Mouse (Mus musculus) liver, embryonic 11.5 days (tissue): Measurements from ENCODE around the gene Pllp. TPM values are rescaled to one million over a fixed set of nuclear protein-coding genes. Genes with fewer than 3 reads are reported as not detected.
A peak's percentile ranks its signal among the peaks of the same experiment; 100 is the strongest.

Experiments
- ATAC-seq: fragments of 200-750 bp; cut with Nextera tagmentation; replicated peaks from 2 replicates; pipeline ENCODE4 v1.8.0; 2017; ENCODE audit warnings: moderate number of reproducible peaks, mild to moderate bottlenecking, moderate TSS enrichment, moderate library complexity; ENCODE audit not compliant: low FRiP score
- DNase-seq: peaks from one replicate; pipeline ENCODE4 v3.0.0-alpha.2; 2017; ENCODE audit warnings: low spot score
- H3K27ac ChIP-seq: fragments of 300-500 bp; sonication (generic); 2 replicates; pipeline ENCODE4 v1.5.1; 2014; ENCODE audit warnings: mild to moderate bottlenecking, low read depth, low read length, control low read depth
- H3K27me3 ChIP-seq: fragments of 300-500 bp; sonication (generic); replicated peaks from 2 replicates; pipeline ENCODE4 v1.6.1; 2014; ENCODE audit warnings: low read length, mixed read lengths; ENCODE audit not compliant: control insufficient read depth, insufficient read depth
- H3K36me3 ChIP-seq: fragments of 300-500 bp; sonication (generic); 2 replicates; pipeline ENCODE4 v1.6.1; 2014; ENCODE audit warnings: mild to moderate bottlenecking, low read length, moderate library complexity, mixed read lengths; ENCODE audit not compliant: control insufficient read depth, insufficient read depth
- H3K4me1 ChIP-seq: fragments of 300-500 bp; sonication (generic); replicated peaks from 2 replicates; pipeline ENCODE4 v1.6.1; 2014; ENCODE audit warnings: low read length, mixed read lengths; ENCODE audit not compliant: control insufficient read depth, insufficient read depth
- H3K4me2 ChIP-seq: fragments of 300-500 bp; sonication (generic); 2 replicates; pipeline ENCODE4 v1.6.1; 2014; ENCODE audit warnings: mild to moderate bottlenecking, control low read depth, moderate library complexity
- H3K4me3 ChIP-seq: fragments of 300-500 bp; sonication (generic); 2 replicates; pipeline ENCODE4 v1.5.1; 2014; ENCODE audit warnings: low read depth, low read length, control low read depth
- H3K9ac ChIP-seq: fragments of 300-500 bp; sonication (generic); 2 replicates; pipeline ENCODE4 v1.6.1; 2014; ENCODE audit warnings: low read depth, low read length, control low read depth
- H3K9me3 ChIP-seq: fragments of 300-500 bp; sonication (generic); 2 replicates; pipeline ENCODE4 v1.6.1; 2016; ENCODE audit warnings: low read length, inconsistent platforms, mixed read lengths; ENCODE audit not compliant: control insufficient read depth
- whole genome bisulfite sequencing: fragments of 180-500 bp; shearing (Covaris S2); extraction: QIAGEN DNeasy Blood & Tissue Kit; methylation state at CpG from one replicate; pipeline ENCODE4 v1.1.7; 2014; 5-methylcytosine and 5-hydroxymethylcytosine counted together
- polyA plus RNA-seq: library from polyadenylated mRNA; unstranded; fragments of >200 nt; fragmentation: Nextera tagmentation; extraction: Ambion mirVana; gene quantifications from 2 replicates; pipeline ENCODE4 v1.2.1, GENCODE M21; 2014

Pllp gene
- polyA plus RNA-seq, 1 experiment from 2014 or later = 3.4 TPM

DNA sequence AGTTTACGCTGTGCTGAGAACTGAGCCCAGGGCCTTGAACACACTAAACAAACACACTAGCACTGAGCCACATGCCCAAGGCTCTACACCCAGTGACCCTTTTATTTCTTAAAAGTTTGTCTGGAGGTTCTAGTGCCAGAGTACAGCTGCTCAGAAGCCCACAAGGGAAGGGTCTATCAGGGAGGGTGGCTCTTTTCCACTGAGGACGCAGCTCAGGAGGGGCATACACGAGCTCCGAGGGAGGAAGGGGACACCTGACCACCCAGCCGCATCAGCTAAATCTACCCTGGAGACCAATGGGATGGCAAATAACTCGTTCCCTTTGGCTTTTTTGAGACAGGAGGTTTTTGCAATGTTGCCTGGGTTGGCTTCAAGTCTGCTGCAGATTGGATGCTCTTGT, 1.9 kb upstream of the Pllp start:
- H3K36me3 ChIP-seq = no peaks in the 10 kb centered on the region
- DNase-seq (peak; percentile 14), ATAC-seq (no peak)
- H3K4me3 ChIP-seq = no peak overlapping the region
- H3K9me3 ChIP-seq = no peaks in the 10 kb centered on the region
- WGBS = 78% methylated on average over 6 of the region's 6 CpGs
- H3K4me1 ChIP-seq = peaks cover 8% of the 10 kb centered on the region; the same call in 1 of the 2 replicates
- H3K9ac ChIP-seq = no peak overlapping the region
- no peak overlapping the region for H3K4me2 ChIP-seq
- peaks cover 48% of the 10 kb centered on the region for H3K27me3 ChIP-seq
- H3K27ac ChIP-seq = no peak overlapping the region

DNA sequence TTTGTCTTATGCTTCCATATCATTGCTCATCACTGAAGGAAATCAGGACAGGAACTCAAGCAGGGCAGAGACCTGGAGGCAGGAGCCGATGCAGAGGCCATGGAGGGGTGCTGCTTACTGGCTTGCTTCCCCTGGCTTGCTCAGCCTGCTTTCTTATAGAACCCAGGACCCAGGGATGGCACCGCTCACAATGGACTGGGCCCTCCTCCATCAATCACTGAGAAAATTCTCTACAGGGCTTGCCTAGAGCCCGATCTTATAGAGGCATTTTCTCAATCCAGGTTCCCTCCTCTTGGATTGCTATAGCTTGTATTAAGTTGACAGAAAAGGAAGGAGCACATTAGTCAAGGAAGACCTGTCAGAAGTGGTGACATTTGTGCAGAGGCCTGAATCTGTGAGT, 488 bp upstream of the Pllp start:
- DNase-seq (no peak), ATAC-seq (no peak)
- Histone ChIP-seq H3K9ac (no peak overlapping the region), H3K9me3 (no peaks in the 10 kb centered on the region), H3K4me3 (no peak overlapping the region), H3K4me2 (peak overlapping the region; percentile 72), H3K4me1 (peaks cover 4% of the 10 kb centered on the region; the same call in 1 of the 2 replicates), H3K27ac (no peak overlapping the region), H3K36me3 (no peaks in the 10 kb centered on the region), H3K27me3 (peaks cover 58% of the 10 kb centered on the region)
- 50% methylated on average over 3 of the region's 3 CpGs for WGBS

DNA sequence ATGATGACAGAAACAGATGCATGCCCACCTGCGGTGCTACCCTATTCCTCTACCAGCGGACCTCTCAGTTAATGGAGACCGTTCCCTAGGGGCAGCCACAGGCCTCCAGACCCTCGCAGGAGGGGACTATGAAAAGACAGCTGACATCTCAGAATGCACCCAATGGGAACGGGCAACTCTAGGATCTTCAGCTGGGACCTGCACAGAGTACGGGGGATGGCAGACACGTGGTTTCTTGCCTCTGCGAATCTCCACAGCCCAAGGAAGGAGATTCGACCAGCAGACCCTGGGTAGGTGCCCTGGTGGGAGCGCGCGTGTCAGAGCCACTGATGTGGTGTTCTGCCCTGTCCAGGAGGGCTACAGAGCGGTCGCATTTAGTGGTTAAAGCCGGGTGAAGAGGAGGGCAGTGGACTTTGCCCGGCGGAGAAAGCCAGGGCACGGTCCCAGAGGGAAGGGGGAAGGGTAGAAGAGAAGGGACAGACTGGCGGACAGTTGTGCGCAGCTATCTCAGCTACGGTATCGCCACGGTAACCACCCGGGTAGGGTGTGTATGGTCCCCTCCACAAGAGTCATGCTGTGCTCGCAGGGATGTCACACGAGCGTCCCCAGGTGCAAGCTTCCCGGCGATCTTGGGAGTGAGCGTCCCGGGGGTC, 611 bp downstream of the Pllp start:
- DNase-seq = peak; percentile 50
- Histone ChIP-seq H3K4me1 (peaks cover 4% of the 10 kb centered on the region; the same call in 1 of the 2 replicates), H3K9ac (no peak overlapping the region), H3K4me2 (peak overlapping the region; percentile 72), H3K4me3 (peak overlapping the region; percentile 51), H3K27ac (no peak overlapping the region), H3K36me3 (no peaks in the 10 kb centered on the region), H3K27me3 (peaks cover 58% of the 10 kb centered on the region), H3K9me3 (no peaks in the 10 kb centered on the region)
- 2% methylated on average over 31 of the region's 31 CpGs for WGBS
- ATAC-seq = peak; percentile 41; the same call in 1 of the 2 replicates

DNA sequence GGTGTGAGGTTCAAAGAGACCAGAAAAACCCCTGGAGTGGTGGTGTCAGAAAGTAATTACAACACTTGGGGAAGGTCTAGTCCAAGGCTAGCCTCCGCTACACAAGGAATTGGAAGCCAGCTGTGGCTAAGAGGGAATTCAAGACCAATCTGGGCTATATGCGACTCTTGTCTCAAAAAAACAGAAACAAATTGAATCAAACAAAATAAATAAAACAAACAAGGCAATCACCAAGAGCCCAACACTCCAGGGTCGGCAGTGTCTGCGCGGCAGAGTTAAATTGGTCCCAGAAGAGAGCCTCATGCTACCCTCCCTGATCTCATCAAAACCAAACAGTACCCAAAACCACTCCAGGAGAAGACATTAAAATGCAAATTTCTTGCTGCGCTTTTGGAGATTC, 1.4 kb downstream of the Pllp start:
- Histone ChIP-seq H3K27me3 (peaks cover 58% of the 10 kb centered on the region), H3K9ac (no peak overlapping the region), H3K4me1 (peaks cover 4% of the 10 kb centered on the region; the same call in 1 of the 2 replicates), H3K9me3 (no peaks in the 10 kb centered on the region), H3K36me3 (no peaks in the 10 kb centered on the region), H3K4me3 (no peak overlapping the region), H3K4me2 (no peak overlapping the region), H3K27ac (no peak overlapping the region)
- DNase-seq (no peak), ATAC-seq (no peak)
- WGBS = 8% methylated on average over 6 of the region's 6 CpGs

DNA sequence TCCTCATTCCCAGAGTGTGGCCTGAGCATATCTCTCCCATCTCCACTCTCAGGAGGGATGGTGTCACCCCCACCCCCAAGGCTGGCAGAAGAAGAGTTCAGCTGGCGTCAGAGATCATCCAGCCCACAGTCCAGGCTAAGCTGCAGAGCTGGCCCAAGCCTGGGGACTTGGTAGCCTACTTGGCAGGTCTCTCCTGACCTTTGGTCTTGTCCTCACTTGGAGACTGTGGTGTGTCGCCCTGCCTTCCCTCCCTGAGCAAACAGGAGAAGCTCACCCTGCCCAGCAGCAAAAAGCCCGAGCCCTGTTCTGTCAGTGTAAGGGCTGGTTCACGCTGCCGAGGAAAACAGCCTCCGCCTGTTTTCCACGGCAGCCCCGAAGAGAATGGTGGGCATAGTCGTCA, 10.1 kb downstream of the Pllp start:
- Histone ChIP-seq H3K9me3 (no peaks in the 10 kb centered on the region), H3K27ac (no peak overlapping the region), H3K27me3 (no peaks in the 10 kb centered on the region; the same call in 1 of the 2 replicates), H3K4me3 (no peak overlapping the region), H3K9ac (no peak overlapping the region), H3K36me3 (no peaks in the 10 kb centered on the region), H3K4me1 (no peaks in the 10 kb centered on the region), H3K4me2 (no peak overlapping the region)
- ATAC-seq = no peak
- no peak for DNase-seq
- 54% methylated on average over 9 of the region's 9 CpGs for WGBS

DNA sequence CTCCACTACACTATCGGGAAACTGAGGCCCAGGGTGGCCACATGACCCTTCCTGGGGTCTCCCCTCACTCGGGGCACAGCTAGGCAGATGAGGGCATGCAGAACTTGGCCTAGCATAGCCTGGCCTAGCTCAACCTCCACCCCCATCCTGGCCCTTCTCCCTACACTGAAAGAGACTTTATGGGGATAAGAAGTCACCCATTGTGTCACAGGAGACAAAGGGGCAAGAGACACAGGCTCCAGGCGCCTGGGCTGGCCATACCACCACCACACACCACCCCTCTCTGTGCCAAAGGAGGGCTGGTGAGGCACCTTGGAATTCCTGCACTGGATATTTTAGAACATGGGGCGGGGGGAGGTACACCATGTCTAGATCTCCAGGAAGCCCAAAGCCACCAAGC, 11.8 kb downstream of the Pllp start:
- no peaks in the 10 kb centered on the region; the same call in 1 of the 2 replicates for H3K27me3 ChIP-seq
- no peaks in the 10 kb centered on the region for H3K36me3 ChIP-seq
- ATAC-seq (no peak), DNase-seq (no peak)
- H3K9me3 ChIP-seq = no peaks in the 10 kb centered on the region
- H3K9ac ChIP-seq = no peak overlapping the region
- no peak overlapping the region for H3K27ac ChIP-seq
- WGBS = 66% methylated on average over 4 of the region's 4 CpGs
- no peak overlapping the region for H3K4me3 ChIP-seq
- no peak overlapping the region for H3K4me2 ChIP-seq
- no peaks in the 10 kb centered on the region for H3K4me1 ChIP-seq

DNA sequence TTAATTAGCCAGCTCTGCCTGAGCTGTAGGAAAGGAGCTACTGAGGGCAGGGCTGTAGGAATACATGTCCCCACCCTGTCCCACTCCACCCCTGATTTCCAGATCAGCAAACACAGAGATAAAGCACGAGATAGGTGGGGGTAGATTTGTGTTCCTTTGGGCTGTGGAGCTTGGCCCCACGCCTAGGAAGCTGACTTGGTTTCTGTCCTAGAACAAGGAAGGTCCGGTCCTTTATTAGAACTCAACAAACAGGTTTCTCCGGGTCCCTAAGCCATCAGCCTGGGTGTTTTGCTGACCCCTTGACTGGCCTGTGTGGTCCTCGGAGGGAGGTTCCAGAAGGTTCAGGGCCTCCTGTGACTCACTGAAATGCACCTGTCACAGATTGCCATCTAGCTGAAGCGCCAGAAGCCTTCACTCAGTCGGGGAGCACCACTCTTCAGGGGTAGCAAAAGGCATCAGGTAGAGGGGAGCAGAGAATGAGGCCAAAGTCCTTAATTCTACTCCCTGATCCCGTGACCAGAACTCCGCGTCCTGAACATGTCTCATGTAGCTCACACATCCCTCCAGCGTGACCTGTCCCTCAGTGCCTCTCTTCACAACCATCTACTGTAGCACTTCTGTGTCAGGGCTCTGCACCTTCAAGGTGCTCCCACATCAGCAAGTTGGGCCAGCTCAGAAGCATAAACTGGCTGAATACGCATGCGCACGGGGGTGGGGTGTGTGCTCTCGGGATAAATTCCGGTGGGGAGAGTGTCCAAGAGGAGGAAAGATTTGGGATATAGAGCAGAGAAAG, 13.2 kb downstream of the Pllp start:
- Histone ChIP-seq H3K9ac (no peak overlapping the region), H3K4me2 (no peak overlapping the region), H3K4me1 (no peaks in the 10 kb centered on the region), H3K4me3 (no peak overlapping the region), H3K36me3 (no peaks in the 10 kb centered on the region), H3K27ac (no peak overlapping the region), H3K27me3 (no peaks in the 10 kb centered on the region; the same call in 1 of the 2 replicates), H3K9me3 (no peaks in the 10 kb centered on the region)
- ATAC-seq (no peak), DNase-seq (no peak)
- 76% methylated on average over 16 of the region's 16 CpGs for WGBS

DNA sequence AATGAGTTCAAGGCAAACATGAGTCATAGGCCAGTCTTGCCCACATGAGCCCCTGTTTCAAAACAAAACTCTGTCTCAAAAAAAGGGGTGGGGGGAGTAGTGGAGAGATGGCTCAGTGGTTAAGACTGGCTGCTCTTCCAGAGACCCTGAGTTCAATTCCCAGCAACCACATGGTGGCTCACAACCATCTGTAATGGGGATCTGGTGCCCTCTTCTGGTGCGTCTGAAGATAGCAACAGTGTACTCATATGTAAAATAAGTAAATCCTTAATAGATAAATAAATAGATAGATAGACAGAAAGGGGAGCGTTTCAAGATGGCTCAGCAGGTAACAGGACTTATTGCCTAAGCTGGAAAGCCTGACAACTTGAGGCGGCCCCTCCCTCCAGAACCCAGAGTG, 15.7 kb downstream of the Pllp start:
- no peaks in the 10 kb centered on the region for H3K9me3 ChIP-seq
- ATAC-seq (no peak), DNase-seq (no peak)
- WGBS = 79% methylated on average over 3 of the region's 3 CpGs
- no peaks in the 10 kb centered on the region for H3K36me3 ChIP-seq
- H3K27ac ChIP-seq = no peak overlapping the region
- no peak overlapping the region for H3K4me2 ChIP-seq
- no peak overlapping the region for H3K9ac ChIP-seq
- no peaks in the 10 kb centered on the region for H3K4me1 ChIP-seq
- no peak overlapping the region for H3K4me3 ChIP-seq
- no peaks in the 10 kb centered on the region; the same call in 1 of the 2 replicates for H3K27me3 ChIP-seq
